Mouse (Mus musculus) MEL (cell line): ENCODE data around the gene Gm6583. TPM values are rescaled to one million over a fixed set of nuclear protein-coding genes. Genes with fewer than 3 reads are reported as not detected.

Experiments
- DNase-seq: peaks from one replicate; pipeline ENCODE4 v3.0.0; 2011; ENCODE audit warnings: low read depth, low spot score
- H3K27ac ChIP-seq: 2 replicates; pipeline ENCODE4 v1.5.1; 2012; ENCODE audit warnings: low read depth, mild to moderate bottlenecking, control low read depth, low read length, moderate library complexity; ENCODE audit not compliant: control insufficient read depth
- H3K27me3 ChIP-seq, 2 experiments: fragments of 150-350 bp in 1 of 2; sonication (generic) in 1 of 2; 2 replicates each; pipeline ENCODE4 v1.6.1; 2012; ENCODE audit warnings: low read length in 2 of 2, mild to moderate bottlenecking in 2 of 2, improper control_type of control experiment in 1 of 2, moderate library complexity in 1 of 2; ENCODE audit not compliant: insufficient read depth in 2 of 2, control insufficient read depth in 1 of 2
- H3K36me3 ChIP-seq, 2 experiments: 2 replicates each; pipeline ENCODE4 v1.6.1; 2012 to 2014; ENCODE audit warnings: low read length in 2 of 2, improper control_type of control experiment in 1 of 2, inconsistent platforms in 1 of 2, mild to moderate bottlenecking in 1 of 2; ENCODE audit not compliant: insufficient read depth in 2 of 2, control insufficient read depth in 1 of 2
- H3K4me1 ChIP-seq, 2 experiments: fragments of 150-350 bp in 1 of 2; sonication (generic) in 1 of 2; 2 replicates each; pipeline ENCODE4 v1.6.1; 2012; ENCODE audit warnings: low read length in 2 of 2, improper control_type of control experiment in 1 of 2, mild to moderate bottlenecking in 1 of 2; ENCODE audit not compliant: insufficient read depth in 2 of 2, control insufficient read depth in 1 of 2
- H3K4me3 ChIP-seq, 2 experiments: fragments of 150-350 bp in 1 of 2; sonication (generic) in 1 of 2; 2 replicates each; pipeline ENCODE4 v1.5.1; 2012; ENCODE audit warnings: low read depth in 2 of 2, low read length in 2 of 2, mild to moderate bottlenecking in 2 of 2, moderate library complexity in 2 of 2, control low read depth in 1 of 2, improper control_type of control experiment in 1 of 2; ENCODE audit not compliant: control insufficient read depth in 1 of 2, insufficient read depth in 1 of 2
- H3K79me2 ChIP-seq: 2 replicates; pipeline ENCODE4 v1.6.1; 2012; ENCODE audit warnings: mild to moderate bottlenecking, low read length, moderate library complexity; ENCODE audit not compliant: control insufficient read depth, poor library complexity, insufficient read depth
- H3K9ac ChIP-seq: 2 replicates; pipeline ENCODE4 v1.6.1; 2012; ENCODE audit warnings: low read depth, mild to moderate bottlenecking, control low read depth, low read length, moderate library complexity; ENCODE audit not compliant: control insufficient read depth, poor library complexity, severe bottlenecking
- H3K9me3 ChIP-seq: fragments of 150-350 bp; sonication (generic); replicated peaks from 2 replicates; pipeline ENCODE4 v1.6.1; 2012; ENCODE audit warnings: mild to moderate bottlenecking, low read length, improper control_type of control experiment, moderate library complexity; ENCODE audit not compliant: insufficient read depth
- BHLHE40 ChIP-seq: IDR thresholded peaks from 2 replicates; pipeline ENCODE4 v1.6.1; 2012; ENCODE audit warnings: low read depth, mild to moderate bottlenecking, inconsistent platforms, low read length, improper control_type of control experiment, borderline replicate concordance
- CHD1 ChIP-seq: IDR thresholded peaks from 2 replicates; pipeline ENCODE4 v1.6.1; 2012; ENCODE audit warnings: low read depth, mild to moderate bottlenecking, inconsistent platforms, low read length, improper control_type of control experiment
- E2F4 ChIP-seq: IDR thresholded peaks from 2 replicates; pipeline ENCODE4 v1.6.1; 2011; ENCODE audit warnings: low read depth, low read length, improper control_type of control experiment, borderline replicate concordance
- ELF1 ChIP-seq: IDR thresholded peaks from 2 replicates; pipeline ENCODE4 v1.6.1; 2014; ENCODE audit warnings: low read depth, mild to moderate bottlenecking, inconsistent platforms, low read length, improper control_type of control experiment, moderate library complexity
- EP300 ChIP-seq, 2 experiments: IDR thresholded peaks; 2 replicates each; pipeline ENCODE4 v1.6.1; 2011; ENCODE audit warnings: improper control_type of control experiment in 2 of 2, low read length in 2 of 2, low read depth in 1 of 2, mild to moderate bottlenecking in 1 of 2
- GATA1 ChIP-seq: IDR thresholded peaks from 2 replicates; pipeline ENCODE4 v1.6.1; 2011; ENCODE audit warnings: low read depth, low read length, improper control_type of control experiment
- HCFC1 ChIP-seq: IDR thresholded peaks from 2 replicates; pipeline ENCODE4 v1.6.1; 2012; ENCODE audit warnings: low read depth, mild to moderate bottlenecking, inconsistent platforms, low read length, improper control_type of control experiment, moderate library complexity
- JUND ChIP-seq: IDR thresholded peaks from 2 replicates; pipeline ENCODE4 v1.6.1; 2011; ENCODE audit warnings: low read depth, mild to moderate bottlenecking, improper control_type of control experiment, low read length
- MAX ChIP-seq: IDR thresholded peaks from 2 replicates; pipeline ENCODE4 v1.6.1; 2011; ENCODE audit warnings: low read length, improper control_type of control experiment
- MAZ ChIP-seq: IDR thresholded peaks from 2 replicates; pipeline ENCODE4 v1.6.1; 2012; ENCODE audit warnings: low read depth, mild to moderate bottlenecking, inconsistent platforms, low read length, improper control_type of control experiment
- MXI1 ChIP-seq: IDR thresholded peaks from 2 replicates; pipeline ENCODE4 v1.6.1; 2011; ENCODE audit warnings: mild to moderate bottlenecking, low read depth, low read length, improper control_type of control experiment
- MYB ChIP-seq: IDR thresholded peaks from 2 replicates; pipeline ENCODE4 v1.6.1; 2011; ENCODE audit warnings: mild to moderate bottlenecking, low read depth, low read length, improper control_type of control experiment
- NRF1 ChIP-seq: IDR thresholded peaks from 2 replicates; pipeline ENCODE4 v1.6.1; 2014; ENCODE audit warnings: low read depth, mild to moderate bottlenecking, inconsistent platforms, low read length, improper control_type of control experiment, moderate library complexity; ENCODE audit not compliant: poor library complexity, insufficient read depth, severe bottlenecking
- POLR2A ChIP-seq, 2 experiments: IDR thresholded peaks; 2 replicates each; pipeline ENCODE4 v1.6.1; 2011 to 2012; ENCODE audit warnings: low read length in 2 of 2, mild to moderate bottlenecking in 2 of 2, control low read depth in 1 of 2, improper control_type of control experiment in 1 of 2, low read depth in 1 of 2, moderate library complexity in 1 of 2; ENCODE audit not compliant: control insufficient read depth in 1 of 2, insufficient read depth in 1 of 2, poor library complexity in 1 of 2
- POLR2AphosphoS5 ChIP-seq: IDR thresholded peaks from 2 replicates; pipeline ENCODE4 v1.6.1; 2012; ENCODE audit warnings: low read depth, borderline replicate concordance, mild to moderate bottlenecking, inconsistent platforms, low read length, moderate library complexity, mixed read lengths
- RCOR1 ChIP-seq: IDR thresholded peaks from 2 replicates; pipeline ENCODE4 v1.6.1; 2012; ENCODE audit warnings: low read depth, mild to moderate bottlenecking, inconsistent platforms, low read length, improper control_type of control experiment
- USF1 ChIP-seq: IDR thresholded peaks from 2 replicates; pipeline ENCODE4 v1.6.1; 2014; ENCODE audit warnings: low read depth, mild to moderate bottlenecking, inconsistent platforms, low read length, improper control_type of control experiment, moderate library complexity
- ZMIZ1 ChIP-seq: IDR thresholded peaks from 2 replicates; pipeline ENCODE4 v1.6.1; 2012; ENCODE audit warnings: low read depth, mild to moderate bottlenecking, inconsistent platforms, low read length, improper control_type of control experiment, moderate library complexity
- ZNF384 ChIP-seq: IDR thresholded peaks from 2 replicates; pipeline ENCODE4 v1.6.1; 2012; ENCODE audit warnings: low read depth, mild to moderate bottlenecking, inconsistent platforms, low read length, improper control_type of control experiment
- polyA plus RNA-seq, 2 experiments: library from polyadenylated mRNA; stranded (reverse) in 1 of 2; unstranded in 1 of 2; fragments of >175 nt in 1 of 2; fragments of >200 nt in 1 of 2; gene quantifications; 2 replicates each; pipeline versions ENCODE4 v1.2.1 to v1.2.4; 2012; ENCODE audit warnings: low replicate concordance in 2 of 2, low read depth in 1 of 2; ENCODE audit not compliant: insufficient read length in 2 of 2, insufficient read depth in 1 of 2, missing spikeins in 1 of 2
- total RNA-seq: library from RNA; depleted of rRNA; stranded (reverse); fragments of 300-350 nt; gene quantifications from 2 replicates; pipeline ENCODE4 v1.2.3, GENCODE M21; 2012

Gm6583 gene
- total and polyA plus RNA-seq, 3 experiments = 0.04 to 0.11 TPM; not detected in 1

GRCm38 (mm10) chr5:112367929-112368328 is 12.1 kb upstream of the Gm6583 start:
- TF ChIP-seq MYB = no peak
- TF ChIP-seq EP300 (IDR thresholded peaks at IDR 0.05; ENCODE audit: low read depth in 1 of 2, low read length in 2 of 2) = no peak
- TF ChIP-seq ZMIZ1 = no peak
- no peak for TF ChIP-seq MAX
- TF ChIP-seq MAZ = no peak
- TF ChIP-seq USF1 = no peak
- TF ChIP-seq ZNF384 = no peak
- no peak for TF ChIP-seq E2F4
- TF ChIP-seq BHLHE40 = no peak
- no peaks in the 10 kb centered on the region for H3K79me2 ChIP-seq
- no peak overlapping the region for H3K4me3 ChIP-seq
- H3K4me1 ChIP-seq = no peaks in the 10 kb centered on the region
- no peaks in the 10 kb centered on the region for H3K27me3 ChIP-seq
- no peak for DNase-seq
- no peak overlapping the region for H3K27ac ChIP-seq
- H3K9ac ChIP-seq = no peak overlapping the region
- H3K9me3 ChIP-seq = no peaks in the 10 kb centered on the region
- H3K36me3 ChIP-seq = no peaks in the 10 kb centered on the region; a peak in 1 of 4 replicates

- Histone ChIP-seq H3K9me3 (no peaks in the 10 kb centered on the region), H3K9ac (no peak overlapping the region), H3K36me3 (no peaks in the 10 kb centered on the region; a peak in 1 of 4 replicates), H3K79me2 (no peaks in the 10 kb centered on the region), H3K4me1 (no peaks in the 10 kb centered on the region), H3K27me3 (no peaks in the 10 kb centered on the region), H3K4me3 (no peak overlapping the region), H3K27ac (no peak overlapping the region)
- no peak for DNase-seq
- no peak for TF ChIP-seq NRF1
- no peak for TF ChIP-seq POLR2A (IDR thresholded peaks at IDR 0.05; ENCODE audit: control insufficient read depth in 1 of 2, insufficient read depth in 1 of 2, low read depth in 1 of 2, low read length in 2 of 2, poor library complexity in 1 of 2)
- no peak for TF ChIP-seq ZNF384
- no peak for TF ChIP-seq CHD1
- no peak for TF ChIP-seq MAX
- no peak for TF ChIP-seq MYB
- no peak for TF ChIP-seq USF1
- TF ChIP-seq EP300 (IDR thresholded peaks at IDR 0.05; ENCODE audit: low read depth in 1 of 2, low read length in 2 of 2) = no peak
- TF ChIP-seq MXI1 = no peak
- no peak for TF ChIP-seq HCFC1
- no peak for TF ChIP-seq GATA1
- TF ChIP-seq BHLHE40 = no peak
- no peak for TF ChIP-seq ELF1
- TF ChIP-seq RCOR1 = no peak
- no peak for TF ChIP-seq POLR2AphosphoS5
- no peak for TF ChIP-seq JUND
Measured at GRCm38 (mm10) chr5:112367338-112367737, 11.5 kb upstream of the Gm6583 start.
